Mouse (Mus musculus) myocyte (in vitro differentiated cells): ENCODE measurements around the gene Zmat5. TPM values are rescaled to one million over a fixed set of nuclear protein-coding genes. Genes with fewer than 3 reads are reported as not detected.

ENCODE experiments used
- H3K27me3 ChIP-seq: one replicate; pipeline ENCODE4 v1.6.1; 2011; ENCODE audit not compliant: control insufficient read depth, insufficient read depth, insufficient read length
- H3K36me3 ChIP-seq: one replicate; pipeline ENCODE4 v1.6.1; 2011; ENCODE audit not compliant: control insufficient read depth, insufficient read depth
- H3K4me2 ChIP-seq: one replicate; pipeline ENCODE4 v1.6.1; 2011; ENCODE audit warnings: low read depth, control low read depth
- H3K4me3 ChIP-seq: one replicate; pipeline ENCODE4 v1.5.1; 2011; ENCODE audit warnings: mild to moderate bottlenecking, control low read depth, moderate library complexity
- H3K79me2 ChIP-seq: one replicate; pipeline ENCODE4 v1.6.1; 2011; ENCODE audit not compliant: control insufficient read depth, insufficient read depth
- H3ac ChIP-seq: one replicate; pipeline ENCODE4 v1.6.1; 2011; ENCODE audit not compliant: control insufficient read depth, insufficient read length
- CEBPB ChIP-seq: IDR thresholded peaks from 2 replicates; pipeline ENCODE4 v1.6.1; 2011; ENCODE audit warnings: mild to moderate bottlenecking, moderate library complexity; ENCODE audit not compliant: poor library complexity, insufficient read depth, severe bottlenecking
- E2F4 ChIP-seq: IDR thresholded peaks from one replicate; pipeline ENCODE4 v1.6.1; 2011; ENCODE audit warnings: mild to moderate bottlenecking, control low read depth, moderate library complexity; ENCODE audit not compliant: insufficient read depth
- MAX ChIP-seq: IDR thresholded peaks from one replicate; pipeline ENCODE4 v1.6.1; 2011; ENCODE audit warnings: low read depth, mild to moderate bottlenecking, control low read depth
- MYOD1 ChIP-seq, 3 experiments: IDR thresholded peaks; one replicate each; pipeline ENCODE4 v1.6.1; 2011; ENCODE audit warnings: control low read depth in 2 of 3, low read depth in 2 of 3, mild to moderate bottlenecking in 2 of 3, moderate library complexity in 1 of 3; ENCODE audit not compliant: insufficient read length in 2 of 3, control insufficient read depth in 1 of 3
- MYOG ChIP-seq, 3 experiments: IDR thresholded peaks; one replicate each; pipeline ENCODE4 v1.6.1; 2011; ENCODE audit warnings: control low read depth in 2 of 3, low read depth in 2 of 3, mild to moderate bottlenecking in 2 of 3; ENCODE audit not compliant: insufficient read length in 2 of 3, control insufficient read depth in 1 of 3, insufficient read depth in 1 of 3
- POLR2A ChIP-seq: IDR thresholded peaks from one replicate; pipeline ENCODE4 v1.6.1; 2011; ENCODE audit warnings: low read depth, mild to moderate bottlenecking, control low read depth, moderate library complexity; ENCODE audit not compliant: insufficient read length
- POLR2AphosphoS2 ChIP-seq: IDR thresholded peaks from one replicate; pipeline ENCODE4 v1.6.1; 2011; ENCODE audit warnings: low read depth, control low read depth; ENCODE audit not compliant: insufficient read length
- REST ChIP-seq: IDR thresholded peaks from one replicate; pipeline ENCODE4 v1.6.1; 2011; ENCODE audit warnings: mild to moderate bottlenecking, control low read depth, moderate library complexity; ENCODE audit not compliant: insufficient read depth, insufficient read length
- SRF ChIP-seq: IDR thresholded peaks from one replicate; pipeline ENCODE4 v1.6.1; 2011; ENCODE audit warnings: low read depth; ENCODE audit not compliant: control insufficient read depth, insufficient read length
- TCF12 ChIP-seq: IDR thresholded peaks from one replicate; pipeline ENCODE4 v1.6.1; 2011; ENCODE audit warnings: mild to moderate bottlenecking, control low read depth; ENCODE audit not compliant: poor library complexity, insufficient read depth, severe bottlenecking
- TCF3 ChIP-seq: IDR thresholded peaks from one replicate; pipeline ENCODE4 v1.6.1; 2011; ENCODE audit warnings: low read depth, control low read depth; ENCODE audit not compliant: insufficient read length
- USF1 ChIP-seq: IDR thresholded peaks from one replicate; pipeline ENCODE4 v1.6.1; 2011; ENCODE audit warnings: low read depth, mild to moderate bottlenecking, control low read depth, moderate library complexity
- polyA plus RNA-seq: library from polyadenylated mRNA; unstranded; fragments of >200 nt; fragmentation: generic; extraction: Trizol; gene quantifications from one replicate; pipeline ENCODE4 v1.2.1, GENCODE M21; 2012; ENCODE audit warnings: missing spikeins

Zmat5 gene
- polyA plus RNA-seq, 1 experiment, result 57.4 TPM

DNA sequence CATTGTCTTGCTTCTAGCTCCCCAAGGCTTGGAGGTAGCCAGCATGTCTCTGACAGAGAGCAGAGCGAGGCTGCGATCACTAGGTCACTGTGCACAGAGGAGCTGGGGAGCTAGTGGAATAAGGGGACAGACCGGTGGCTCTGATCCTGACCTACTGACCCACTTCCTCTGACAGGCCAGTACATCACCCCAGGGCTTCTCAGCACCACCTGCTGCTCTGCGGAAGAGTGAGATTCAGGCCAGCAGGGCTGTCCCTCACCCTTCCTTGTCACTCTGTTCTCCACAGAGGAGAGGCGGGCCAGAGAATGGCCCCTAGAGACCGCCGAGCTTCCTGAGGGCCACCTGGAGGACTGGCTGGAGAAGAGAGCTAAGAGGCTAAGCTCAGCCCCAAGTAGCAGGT, 27.3 kb downstream of the Zmat5 start:
- no peak for TF ChIP-seq TCF3
- TF ChIP-seq REST, result no peak
- TF ChIP-seq MYOD1 (IDR thresholded peaks at IDR 0.05; ENCODE audit: control insufficient read depth in 1 of 3, insufficient read length in 2 of 3, low read depth in 2 of 3), result no peak
- no peak for TF ChIP-seq USF1
- Histone ChIP-seq H3K4me2 (no peak overlapping the region), H3K4me3 (no peak overlapping the region), H3K27me3 (no peaks in the 10 kb centered on the region), H3K36me3 (no peaks in the 10 kb centered on the region), H3ac (no peak overlapping the region), H3K79me2 (no peaks in the 10 kb centered on the region)

GRCm38 (mm10) chr11:4734179-4734578, 29.7 kb downstream of the Zmat5 start:
- Histone ChIP-seq H3K36me3 (no peaks in the 10 kb centered on the region), H3K4me2 (no peak overlapping the region), H3K27me3 (no peaks in the 10 kb centered on the region), H3ac (no peak overlapping the region), H3K79me2 (no peaks in the 10 kb centered on the region), H3K4me3 (no peak overlapping the region)
- TF ChIP-seq REST, result no peak
- TF ChIP-seq TCF3, result no peak
- no peak for TF ChIP-seq MYOG (IDR thresholded peaks at IDR 0.05; ENCODE audit: control insufficient read depth in 1 of 3, insufficient read depth in 1 of 3, insufficient read length in 2 of 3, low read depth in 2 of 3)
- no peak for TF ChIP-seq E2F4
- TF ChIP-seq POLR2AphosphoS2, result no peak
- TF ChIP-seq SRF, result no peak
- TF ChIP-seq MYOD1 (IDR thresholded peaks at IDR 0.05; ENCODE audit: control insufficient read depth in 1 of 3, insufficient read length in 2 of 3, low read depth in 2 of 3), result no peak
- no peak for TF ChIP-seq CEBPB
- TF ChIP-seq TCF12, result no peak
- no peak for TF ChIP-seq POLR2A
- no peak for TF ChIP-seq MAX
- no peak for TF ChIP-seq USF1

DNA sequence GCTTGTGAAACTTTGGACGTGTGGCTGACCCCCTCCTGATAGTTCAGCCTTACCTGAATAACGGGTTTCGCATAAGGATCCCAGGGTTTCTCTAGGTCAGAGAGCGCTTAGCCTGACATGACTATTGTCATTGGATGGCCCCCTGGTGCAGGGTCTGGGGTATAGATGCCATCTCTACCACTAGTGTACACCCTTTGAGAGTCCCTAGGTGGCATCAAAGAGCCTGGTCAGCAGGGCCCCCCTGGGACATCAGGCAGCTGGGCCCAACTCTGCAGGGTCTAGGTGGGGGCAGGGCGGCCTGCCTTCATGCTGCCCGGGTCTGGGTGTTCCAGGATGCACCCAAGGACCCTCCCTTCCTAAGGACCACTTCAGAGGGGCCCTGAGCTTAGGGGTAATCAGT, 31.9 kb downstream of the Zmat5 start:
- no peak overlapping the region for H3K4me2 ChIP-seq
- H3K36me3 ChIP-seq, result no peaks in the 10 kb centered on the region
- no peaks in the 10 kb centered on the region for H3K79me2 ChIP-seq
- peaks cover 14% of the 10 kb centered on the region for H3K27me3 ChIP-seq
- TF ChIP-seq REST (no peak), TCF12 (no peak), SRF (no peak), TCF3 (no peak), POLR2A (no peak)
- no peak overlapping the region for H3K4me3 ChIP-seq
- H3ac ChIP-seq, result no peak overlapping the region

DNA sequence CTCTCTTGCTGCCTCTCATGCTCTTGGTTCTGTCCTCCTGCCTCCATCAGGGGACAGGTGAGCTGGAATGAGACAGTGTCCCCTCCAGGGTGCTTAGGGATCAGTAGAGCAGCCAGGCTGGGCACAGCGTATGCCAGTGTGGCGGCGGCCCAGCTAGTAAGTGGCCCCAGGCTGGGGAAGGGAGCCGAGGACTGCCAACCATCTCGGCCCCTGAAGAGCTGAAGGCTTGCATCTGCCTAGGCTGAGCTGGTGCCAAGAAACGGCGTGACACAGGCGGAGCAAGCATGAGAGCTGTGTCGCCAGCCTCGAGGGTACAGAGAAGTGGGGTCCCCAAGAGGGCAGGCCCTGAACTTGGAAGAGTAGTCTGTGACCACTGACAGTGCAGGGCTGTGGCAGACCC, 33.2 kb downstream of the Zmat5 start:
- Histone ChIP-seq H3K79me2 (no peaks in the 10 kb centered on the region), H3K4me3 (no peak overlapping the region), H3ac (no peak overlapping the region), H3K4me2 (no peak overlapping the region), H3K27me3 (peaks cover 27% of the 10 kb centered on the region), H3K36me3 (no peaks in the 10 kb centered on the region)
- TF ChIP-seq TCF3, result no peak

DNA sequence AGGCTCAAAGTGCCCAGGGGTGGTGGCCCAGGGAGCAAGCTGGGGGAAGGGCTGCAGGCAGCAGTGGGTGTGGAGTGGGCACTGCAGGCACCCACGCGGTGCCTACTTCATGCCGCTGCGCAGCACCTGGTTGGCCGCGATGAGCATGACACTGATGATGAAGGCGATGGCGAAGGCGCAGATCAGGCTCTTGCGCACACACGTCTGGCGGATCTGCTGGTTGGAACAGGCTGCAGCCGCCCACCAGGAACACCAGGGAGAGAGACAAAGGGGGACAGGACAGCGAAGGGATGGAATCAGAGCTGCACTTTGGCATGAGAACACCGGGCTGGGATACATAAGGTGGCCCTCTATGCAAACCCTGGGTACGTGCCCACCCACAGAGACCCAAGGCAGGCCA, 34.2 kb downstream of the Zmat5 start:
- H3K36me3 ChIP-seq, result no peaks in the 10 kb centered on the region
- no peak overlapping the region for H3K4me3 ChIP-seq
- no peak overlapping the region for H3ac ChIP-seq
- H3K4me2 ChIP-seq, result no peak overlapping the region
- no peak for TF ChIP-seq E2F4
- no peak for TF ChIP-seq MAX
- no peak for TF ChIP-seq USF1
- no peak for TF ChIP-seq TCF3
- TF ChIP-seq POLR2A, result peak; percentile 12
- H3K79me2 ChIP-seq, result no peaks in the 10 kb centered on the region
- peaks cover 37% of the 10 kb centered on the region for H3K27me3 ChIP-seq

- no peak overlapping the region for H3K4me3 ChIP-seq
- H3K4me2 ChIP-seq, result no peak overlapping the region
- TF ChIP-seq POLR2A (no peak), MAX (no peak), SRF (no peak), MYOD1 (IDR thresholded peaks at IDR 0.05; ENCODE audit: control insufficient read depth in 1 of 3, insufficient read length in 2 of 3, low read depth in 2 of 3) (no peak), REST (no peak), CEBPB (no peak), USF1 (no peak), TCF12 (no peak), MYOG (IDR thresholded peaks at IDR 0.05; ENCODE audit: control insufficient read depth in 1 of 3, insufficient read depth in 1 of 3, insufficient read length in 2 of 3, low read depth in 2 of 3) (no peak), E2F4 (no peak), TCF3 (no peak), POLR2AphosphoS2 (no peak)
- no peaks in the 10 kb centered on the region for H3K36me3 ChIP-seq
- H3K27me3 ChIP-seq, result peaks cover 58% of the 10 kb centered on the region
- H3ac ChIP-seq, result no peak overlapping the region
- no peaks in the 10 kb centered on the region for H3K79me2 ChIP-seq
Measured at GRCm38 (mm10) chr11:4740785-4741184, 36.3 kb downstream of the Zmat5 start.
